Mouse (Mus musculus) thymus, adult 2 months (tissue): Measurements from ENCODE around the gene Hnrnpc.

Experiments
- CTCF ChIP-seq: fragments of 200-500 bp; IDR thresholded peaks from 2 replicates; pipeline ENCODE4 v1.5.1; 2012; ENCODE audit warnings: mild to moderate bottlenecking, control low read depth, low read length, moderate library complexity, borderline replicate concordance; ENCODE audit not compliant: control insufficient read depth, poor library complexity, insufficient read depth; ENCODE audit errors: extremely low read depth
- POLR2A ChIP-seq: fragments of 200-500 bp; IDR thresholded peaks from 2 replicates; pipeline ENCODE4 v1.6.1; 2012; ENCODE audit warnings: mild to moderate bottlenecking, low read length, control low read depth, moderate library complexity; ENCODE audit not compliant: control insufficient read depth, poor library complexity, insufficient read depth; ENCODE audit errors: extremely low read depth

- TF ChIP-seq POLR2A (no peak), CTCF (no peak)
Measured at GRCm38 (mm10) chr14:52105308-52105707, 1.5 kb upstream of the Hnrnpc start.
